20 mouse cellular contexts compared by ENCODE assay signal in the genomic region with DNA sequence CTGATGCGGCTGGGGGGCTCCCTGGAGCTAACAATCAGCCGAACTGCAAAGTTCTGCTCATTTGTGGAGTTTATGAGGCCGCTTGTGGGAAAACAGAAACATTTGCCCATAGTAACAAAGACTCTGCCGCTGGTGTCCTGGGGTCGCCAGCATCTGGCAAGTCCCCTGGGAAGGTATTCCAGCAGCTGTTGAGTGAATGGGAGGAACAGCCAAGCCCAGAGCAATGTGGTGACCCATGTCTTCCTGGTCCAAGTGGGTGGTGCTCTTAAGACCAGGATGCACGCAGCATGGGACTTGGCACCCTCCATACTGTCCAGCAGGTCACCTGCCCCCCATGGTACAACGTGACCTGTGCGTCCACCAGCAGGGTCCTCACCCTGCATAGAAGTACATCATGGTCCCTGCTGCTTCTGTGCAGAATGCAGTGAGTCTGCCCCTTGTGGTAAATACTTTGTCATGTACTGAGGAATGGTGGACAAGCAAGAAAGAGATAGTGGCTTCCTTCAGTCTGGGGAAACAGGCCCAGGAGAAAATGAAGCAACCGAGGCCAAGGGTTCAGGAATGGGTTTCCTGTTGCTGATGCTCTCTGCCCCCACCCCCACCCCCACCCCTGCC. TPM values are rescaled to one million over a fixed set of nuclear protein-coding genes. Genes with fewer than 3 reads are reported as not detected.
A peak's percentile ranks its signal among the peaks of the same experiment; 100 is the strongest.
DNase-seq lines count a peak whose midpoint lies in the region; ATAC-seq and TF ChIP-seq lines count a peak whose summit lies in the region.
"Had no signal": no experiment of that assay in that cellular context is flagged by ENCODE, and none has a peak within 500 bp of the region (broad histone marks: within the 10 kb centered on the region; RNA-seq: fewer than 3 reads in every experiment).

No protein-coding gene starts in this region.

- no peak overlapping the region for H3K4me2 ChIP-seq in midbrain, embryonic 13.5 days (replicated peaks)
- H3K4me2 ChIP-seq: heart, embryonic 15.5 days; limb, embryonic 13.5 days had no signal

- peak; percentile 13 for DNase-seq in gastrocnemius, postnatal 25 days
- DNase-seq in gastrocnemius, postnatal 4 days (ENCODE audit: low spot score in 2 of 2), result no peak
- DNase-seq in layer of hippocampus, adult 2 months (ENCODE audit: low spot score in 2 of 2), result no peak
- DNase-seq in layer of hippocampus, adult 9-11 months, result no peak
- DNase-seq in midbrain, embryonic 10.5 days (ENCODE audit: low spot score), result no peak
- DNase-seq in kidney, postnatal 14 days, result peak; percentile 9
- no peak for DNase-seq in adrenal gland, adult 2 months
- DNase-seq: cerebellum, adult 11 months; thymus, postnatal 4 days had no signal

- H3K27ac ChIP-seq in layer of hippocampus, adult 2 months, result no peak overlapping the region
- H3K27ac ChIP-seq in midbrain, embryonic 13.5 days, result 0 out of 2 replicates have a peak overlapping the region, but pooled peaks have one; percentile 5
- no peak overlapping the region for H3K27ac ChIP-seq in midbrain, embryonic 10.5 days (replicated peaks)
- H3K27ac ChIP-seq: heart, embryonic 15.5 days; limb, embryonic 13.5 days; macrophage had no signal

- 87% methylated on average over 9 of the region's 9 CpGs for WGBS in midbrain, embryonic 13.5 days
- 82% methylated on average over 9 of the region's 9 CpGs for WGBS in midbrain, embryonic 10.5 days

- no peaks in the 10 kb centered on the region for H3K9me3 ChIP-seq in midbrain, embryonic 13.5 days
- H3K9me3 ChIP-seq in midbrain, embryonic 10.5 days (replicated peaks), result no peaks in the 10 kb centered on the region
- H3K9me3 ChIP-seq: heart, embryonic 15.5 days; limb, embryonic 13.5 days had no signal

- no peak overlapping the region for H3K4me3 ChIP-seq in layer of hippocampus, adult 2 months
- H3K4me3 ChIP-seq in midbrain, embryonic 13.5 days (replicated peaks), result no peak overlapping the region
- H3K4me3 ChIP-seq in midbrain, embryonic 10.5 days, result no peak overlapping the region
- H3K4me3 ChIP-seq: heart, embryonic 15.5 days; limb, embryonic 13.5 days had no signal

- no peak overlapping the region for H3K9ac ChIP-seq in midbrain, embryonic 13.5 days (replicated peaks)
- H3K9ac ChIP-seq: heart, embryonic 15.5 days; limb, embryonic 13.5 days had no signal

- H3K4me1 ChIP-seq in midbrain, embryonic 13.5 days (replicated peaks), result peaks cover 12% of the 10 kb centered on the region
- peaks cover 2% of the 10 kb centered on the region; the same call in 1 of the 2 replicates for H3K4me1 ChIP-seq in midbrain, embryonic 10.5 days

- peak; percentile 43 for TF ChIP-seq CTCF in layer of hippocampus, adult 2 months (conservative IDR thresholded peaks at IDR 0.05)

- no peaks in the 10 kb centered on the region for H3K27me3 ChIP-seq in midbrain, embryonic 13.5 days
- H3K27me3 ChIP-seq in midbrain, embryonic 10.5 days (ENCODE audit: low read depth, poor library complexity, severe bottlenecking), result no peaks in the 10 kb centered on the region
- H3K27me3 ChIP-seq: heart, embryonic 15.5 days; limb, embryonic 13.5 days had no signal

- ATAC-seq in midbrain, embryonic 13.5 days, result no peak

- H3K36me3 ChIP-seq in midbrain, embryonic 13.5 days, result no peaks in the 10 kb centered on the region
- no peaks in the 10 kb centered on the region for H3K36me3 ChIP-seq in midbrain, embryonic 10.5 days
- H3K36me3 ChIP-seq: heart, embryonic 15.5 days; limb, embryonic 13.5 days had no signal

RNA-seq across cellular contexts. Expression of gene Hmgb4, which starts 8.6 kb away (rescaled TPM):
- total RNA-seq in gastrocnemius, postnatal 25 days (2021), result not detected
- total RNA-seq in gastrocnemius, postnatal 4 days (2021), result not detected
- not detected for total RNA-seq in layer of hippocampus, adult 2 months (2021)
- 0.22 TPM in 1 of 2 replicates, not detected in the other for polyA plus RNA-seq in midbrain, embryonic 13.5 days (2015; fragmentation: Nextera tagmentation; extraction: Ambion mirVana)
- not detected in 2 replicates for polyA plus RNA-seq in midbrain, embryonic 10.5 days (2016; fragmentation: Nextera tagmentation; extraction: Ambion mirVana)
- not detected for total RNA-seq in adrenal gland, adult 2 months (2021)
- not detected in 2 replicates for polyA plus RNA-seq in adrenal gland, adult 2 months (2012; rRNA removed)
- total RNA-seq: adrenal gland, postnatal 4 days; layer of hippocampus, postnatal 10 days; MEL had no signal
- polyA plus RNA-seq: C2C12; cortical plate, adult 2 months; frontal cortex, adult 2 months; heart, embryonic 15.5 days; limb, embryonic 13.5 days; macrophage; stomach, embryonic 16.5 days had no signal

Comparison
In these comparisons a context has a peak if more than half of its experiments do, and no peak if none do; other contexts are left out.
1. DNase-seq: peak in gastrocnemius, postnatal 25 days (single experiment) and kidney, postnatal 14 days (single experiment); none in gastrocnemius, postnatal 4 days (0 of 2), layer of hippocampus, adult 2 months (0 of 2), layer of hippocampus, adult 9-11 months (single experiment), midbrain, embryonic 10.5 days (single experiment) and adrenal gland, adult 2 months (single experiment).